Mouse (Mus musculus) heart, adult 11 months (tissue): ENCODE measurements around the gene Lrrc4c.

ENCODE experiments used
- DNase-seq: peaks from one replicate; pipeline ENCODE4 v3.0.0; 2022

The Lrrc4c gene

DNA sequence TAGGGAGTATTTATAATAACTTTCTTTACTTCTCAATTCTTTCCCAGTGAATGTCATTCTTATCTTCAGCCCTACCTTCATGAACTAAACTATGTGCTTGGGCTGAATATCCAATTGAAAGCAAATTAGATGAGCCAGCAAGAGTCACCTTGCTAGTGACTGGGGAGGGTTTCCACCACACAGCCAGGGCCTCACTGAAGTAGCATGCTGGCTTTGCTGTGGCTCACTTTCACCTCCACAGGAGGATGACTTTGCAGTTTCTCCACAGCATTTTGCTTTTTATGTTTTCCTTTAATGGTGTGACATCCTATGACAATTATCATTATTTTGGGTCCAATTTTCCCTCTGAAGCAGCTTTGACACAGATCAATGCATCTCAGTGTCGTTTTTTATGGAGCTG is 1000.0 kb downstream of the Lrrc4c start:
- DNase-seq, result peak; percentile 72

DNA sequence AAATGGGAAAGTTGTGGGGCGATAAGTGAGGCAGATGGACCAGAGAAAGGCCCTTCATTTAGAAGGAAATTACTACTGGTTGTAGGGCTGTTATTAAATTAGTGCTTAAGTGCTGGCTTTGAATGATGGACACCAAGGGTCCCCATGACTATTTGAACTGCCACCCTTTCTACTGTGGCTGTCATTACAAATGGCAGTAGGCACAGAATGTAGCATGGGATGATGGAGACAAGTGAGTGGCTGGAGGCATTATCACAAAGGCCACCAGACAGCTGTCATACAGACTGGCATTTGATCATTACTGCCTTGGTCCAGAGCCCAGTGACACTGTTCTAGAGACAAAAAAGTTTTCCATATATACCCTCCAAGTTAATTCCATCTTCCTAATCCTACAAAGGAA is 1000.6 kb downstream of the Lrrc4c start:
- DNase-seq, result no peak

DNA sequence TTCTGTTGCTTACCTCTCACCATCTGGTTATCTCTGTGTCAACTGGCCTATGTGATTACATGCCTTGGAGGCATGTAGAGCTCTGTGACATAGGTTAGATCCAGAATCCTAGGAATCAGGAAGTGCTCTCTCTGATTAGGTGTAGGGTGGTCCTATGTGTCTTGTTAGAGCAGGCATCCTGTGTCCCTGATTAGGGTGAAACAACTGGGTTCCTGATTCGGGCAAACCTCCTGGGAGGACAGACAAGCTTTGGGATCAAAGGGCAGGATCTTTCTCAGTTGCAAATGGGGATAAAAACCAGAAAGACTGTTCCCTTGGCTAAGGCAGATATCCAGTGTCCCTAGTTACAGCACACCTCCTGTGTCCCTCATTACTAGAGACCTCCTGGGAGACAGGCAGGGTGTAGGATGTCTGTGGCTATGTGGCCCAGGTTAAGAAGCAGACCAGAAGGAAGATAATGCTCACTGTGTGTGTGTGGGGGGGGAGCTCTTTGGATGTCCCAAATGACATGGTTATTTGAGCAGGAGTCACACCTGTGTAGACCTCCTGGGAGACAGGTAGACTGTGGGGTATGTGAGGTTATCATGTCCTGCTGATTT is 1014.2 kb downstream of the Lrrc4c start:
- no peak for DNase-seq

DNA sequence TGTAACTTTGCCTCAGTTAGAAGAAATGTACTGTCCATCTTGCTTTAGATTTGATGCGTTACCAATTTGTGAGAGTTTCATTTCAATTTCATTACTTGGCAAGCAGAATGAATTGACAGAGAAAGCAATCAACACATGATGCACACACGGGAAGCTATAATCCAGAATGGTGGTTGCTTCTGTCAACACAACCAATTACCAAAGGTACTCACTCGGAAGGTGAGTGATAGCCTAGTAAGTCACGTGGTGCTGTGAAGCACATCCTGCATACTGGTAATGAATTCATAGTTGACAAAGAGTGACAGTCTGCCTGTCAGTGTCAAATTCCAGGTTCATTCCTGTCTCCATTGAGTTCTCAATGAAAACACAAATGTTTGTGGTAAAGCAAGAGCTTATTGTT is 1021.7 kb downstream of the Lrrc4c start:
- DNase-seq, result no peak

DNA sequence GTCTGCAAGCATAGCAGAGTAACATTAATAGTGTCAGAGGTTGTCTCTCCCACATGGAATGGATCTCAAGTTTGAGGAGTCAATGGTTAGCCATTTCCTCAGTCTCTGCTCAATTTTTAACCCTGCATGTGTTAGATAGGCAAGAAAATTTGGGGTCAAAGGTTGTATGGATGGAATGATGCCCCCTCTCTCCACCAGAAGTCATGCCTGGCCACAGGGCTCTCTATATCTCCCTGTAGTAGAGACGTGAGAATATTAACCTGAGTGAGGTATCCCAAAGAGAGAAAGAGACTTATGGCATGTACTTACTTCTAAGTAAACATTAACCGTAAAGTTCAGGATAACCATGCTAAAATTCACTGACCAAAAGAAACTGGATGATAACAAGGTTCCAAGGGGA is 1043.3 kb downstream of the Lrrc4c start:
- DNase-seq, result no peak

DNA sequence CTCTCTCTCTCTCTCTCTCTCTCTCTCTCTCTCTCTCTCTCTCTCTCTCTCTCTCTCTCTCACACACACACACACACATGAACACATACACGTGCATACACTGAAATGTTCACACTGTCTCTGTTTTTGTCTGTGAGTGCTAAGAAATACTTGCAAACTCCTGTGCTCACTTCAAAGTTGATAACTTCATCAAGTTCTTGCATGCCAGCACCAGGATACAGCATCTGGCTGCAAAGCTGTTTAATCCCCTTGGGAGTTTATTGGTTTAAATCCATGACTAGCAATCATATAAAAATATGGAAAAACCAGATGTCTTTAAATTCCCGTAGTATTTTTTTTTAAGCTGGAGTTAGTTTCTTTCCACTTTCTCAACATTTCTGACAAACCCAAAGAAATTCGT is 1052.0 kb downstream of the Lrrc4c start:
- no peak for DNase-seq

DNA sequence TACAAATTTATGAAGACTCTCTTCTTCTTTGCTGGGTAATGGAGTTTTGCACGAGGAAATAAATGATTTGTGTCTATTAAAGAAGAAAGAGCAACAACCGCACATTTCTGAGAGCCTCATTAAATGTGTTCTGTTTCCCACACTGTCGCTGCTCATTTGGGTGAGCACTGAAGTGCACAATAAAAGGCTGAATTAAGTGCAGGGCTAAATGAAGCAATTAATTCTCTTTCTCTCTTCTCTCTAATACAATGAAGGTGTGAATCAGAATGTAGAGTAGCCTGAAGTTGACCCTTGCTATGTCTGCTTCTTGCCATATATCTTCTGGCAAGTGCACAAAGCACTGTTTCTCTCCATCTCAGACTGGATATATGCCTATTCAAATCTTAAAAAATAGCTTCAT is 1073.5 kb downstream of the Lrrc4c start:
- DNase-seq, result no peak

DNA sequence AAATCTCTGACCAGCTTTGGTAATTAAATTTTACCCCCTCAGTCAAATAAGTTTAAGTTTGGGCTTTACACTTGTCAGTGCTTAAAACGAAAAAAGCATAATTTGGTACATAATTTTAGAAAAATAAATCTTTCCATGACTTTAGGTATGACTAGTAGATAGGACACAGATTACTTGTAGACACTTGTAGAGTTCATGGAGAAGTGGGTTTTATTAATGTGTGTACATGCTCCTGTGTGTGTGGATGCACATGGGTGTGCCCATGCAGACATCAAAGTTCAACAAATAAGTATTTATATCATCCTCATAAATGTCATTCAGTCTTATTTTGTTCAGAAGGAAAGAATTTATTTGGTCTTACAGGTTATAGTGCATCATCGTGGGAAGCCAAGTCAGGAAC is 1073.9 kb downstream of the Lrrc4c start:
- DNase-seq, result no peak

DNA sequence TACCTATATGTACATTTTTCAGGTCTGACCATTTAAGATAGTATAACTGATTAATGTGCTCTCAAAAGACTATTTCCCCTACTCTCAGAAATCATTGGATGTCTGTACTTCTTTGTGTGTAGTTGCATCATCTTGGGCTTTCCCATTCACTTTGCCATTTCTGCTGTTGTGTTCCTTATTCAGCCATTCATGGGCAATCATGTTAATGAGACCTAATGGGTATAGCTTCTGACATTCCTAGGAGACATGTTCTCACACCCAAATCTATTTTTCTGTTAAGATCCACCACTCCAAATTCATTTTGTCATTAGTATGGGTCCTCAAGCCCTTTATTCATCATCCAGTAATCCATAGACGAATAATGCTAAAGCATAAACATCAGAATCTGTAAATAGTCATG is 1095.1 kb downstream of the Lrrc4c start:
- DNase-seq, result no peak

DNA sequence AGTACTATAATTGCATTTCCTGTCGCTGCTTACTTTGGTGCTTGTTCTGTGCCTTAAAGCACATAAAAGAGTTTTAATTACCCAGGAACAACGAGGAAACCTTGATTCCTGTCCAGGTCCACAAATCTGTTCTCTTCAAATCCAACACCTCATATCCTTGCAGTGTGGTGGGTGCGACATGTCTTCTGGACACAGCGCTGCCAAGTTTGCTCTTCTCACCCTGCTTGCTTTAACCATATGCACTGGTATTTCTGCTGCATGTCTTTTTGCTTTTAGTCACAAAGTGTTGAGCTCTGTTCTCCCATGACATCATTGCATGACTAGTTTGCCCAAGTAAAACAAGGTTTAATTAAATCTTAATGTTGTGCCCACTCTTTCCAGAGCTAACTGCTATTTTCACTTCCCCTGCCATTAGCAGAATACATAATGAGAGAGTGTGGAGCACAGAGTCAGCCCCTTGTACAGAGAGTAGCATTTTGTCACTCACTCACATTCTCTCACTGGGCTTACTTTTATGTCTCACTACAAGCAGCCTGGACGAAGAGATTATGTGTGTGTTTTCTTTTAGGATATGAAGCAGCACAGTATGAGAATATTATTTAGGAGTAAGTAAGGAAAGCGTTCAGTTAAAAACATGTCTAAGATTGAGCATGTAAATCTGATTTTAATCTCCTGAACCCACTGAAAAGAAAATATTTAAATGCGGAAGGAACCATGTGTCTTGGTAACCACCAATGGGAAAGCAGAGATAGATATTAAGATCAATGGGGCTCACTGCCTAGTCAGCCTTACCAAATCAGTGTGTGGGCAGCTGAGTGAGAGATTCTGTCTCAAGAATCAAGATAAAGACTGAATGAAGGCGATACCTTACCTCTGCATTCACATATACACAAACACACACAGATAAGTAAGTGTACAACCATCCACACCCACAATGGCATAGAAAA is 1096.7 kb downstream of the Lrrc4c start:
- no peak for DNase-seq

DNA sequence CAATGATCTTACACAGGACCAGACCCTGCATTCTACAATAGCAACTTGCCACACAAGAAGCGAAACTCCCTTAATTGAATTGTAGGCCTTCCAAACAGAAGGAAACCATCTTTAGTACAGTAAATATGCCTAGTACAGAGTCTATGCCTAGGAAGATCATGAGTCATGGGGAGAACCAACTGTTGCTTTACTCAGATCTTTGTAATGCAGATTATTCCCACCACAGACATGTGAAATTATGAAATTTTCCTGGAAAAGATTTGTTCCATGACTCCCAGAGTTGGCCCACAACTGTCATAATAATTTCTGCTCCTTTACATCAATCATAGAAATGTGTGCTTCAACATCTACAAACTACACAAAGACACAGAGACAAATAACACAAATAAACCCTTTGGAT is 1116.2 kb downstream of the Lrrc4c start:
- no peak for DNase-seq

DNA sequence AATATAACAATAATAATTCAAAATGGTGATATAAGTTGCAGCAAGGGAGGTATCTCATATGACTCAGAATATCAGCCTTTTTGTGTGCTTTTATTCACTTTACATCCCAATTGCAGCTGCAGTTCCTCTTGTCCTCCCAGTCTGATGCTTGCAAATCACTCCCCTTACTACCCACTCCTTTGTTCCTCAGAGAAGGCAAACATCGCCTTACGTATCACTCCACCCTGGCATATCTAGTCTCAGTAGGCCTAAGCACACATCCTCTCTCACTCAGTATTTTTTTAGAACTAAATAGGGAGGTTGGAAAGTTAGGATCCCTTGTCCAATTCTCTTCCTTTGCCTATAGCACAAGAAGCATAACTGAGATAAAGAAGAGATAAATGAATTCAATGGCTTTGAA is 1117.6 kb downstream of the Lrrc4c start:
- DNase-seq, result no peak

DNA sequence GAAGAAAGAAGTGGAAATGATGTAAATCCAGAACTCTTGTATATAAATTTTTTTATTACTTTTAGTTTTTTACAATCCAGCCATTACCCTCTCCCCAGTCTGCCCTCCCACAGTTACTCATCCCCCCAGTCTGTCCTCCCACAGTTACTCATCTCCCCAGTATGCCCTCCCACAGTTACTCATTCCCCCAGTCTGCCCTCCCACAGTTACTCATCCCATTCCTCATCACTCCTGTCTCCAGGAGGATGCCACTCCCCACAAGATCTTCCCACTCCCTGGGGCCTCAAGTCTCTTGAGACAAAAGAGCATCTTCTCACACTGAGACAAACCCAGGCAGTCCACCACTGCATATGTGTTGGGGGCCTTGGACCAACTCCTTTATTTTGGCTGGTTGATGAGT is 1119.8 kb downstream of the Lrrc4c start:
- DNase-seq, result no peak

DNA sequence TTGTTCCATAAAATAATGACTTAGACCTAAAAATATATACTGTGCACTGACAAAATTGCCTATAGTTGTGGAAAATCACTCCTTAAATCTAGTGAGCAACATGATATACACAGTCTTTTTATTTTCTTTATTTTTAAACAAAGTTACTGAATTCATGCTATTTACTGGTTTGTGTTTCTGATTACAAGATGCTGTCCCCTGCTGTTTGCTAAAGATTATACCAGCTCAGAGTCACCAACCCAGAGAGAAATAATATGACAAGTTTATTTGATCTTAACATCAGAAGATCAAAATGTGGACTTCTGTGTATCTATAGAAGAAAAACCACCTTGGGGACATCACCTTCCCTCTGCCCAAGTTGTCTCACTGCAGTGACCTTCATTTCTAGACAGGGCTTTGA is 1145.6 kb downstream of the Lrrc4c start:
- DNase-seq, result no peak

DNA sequence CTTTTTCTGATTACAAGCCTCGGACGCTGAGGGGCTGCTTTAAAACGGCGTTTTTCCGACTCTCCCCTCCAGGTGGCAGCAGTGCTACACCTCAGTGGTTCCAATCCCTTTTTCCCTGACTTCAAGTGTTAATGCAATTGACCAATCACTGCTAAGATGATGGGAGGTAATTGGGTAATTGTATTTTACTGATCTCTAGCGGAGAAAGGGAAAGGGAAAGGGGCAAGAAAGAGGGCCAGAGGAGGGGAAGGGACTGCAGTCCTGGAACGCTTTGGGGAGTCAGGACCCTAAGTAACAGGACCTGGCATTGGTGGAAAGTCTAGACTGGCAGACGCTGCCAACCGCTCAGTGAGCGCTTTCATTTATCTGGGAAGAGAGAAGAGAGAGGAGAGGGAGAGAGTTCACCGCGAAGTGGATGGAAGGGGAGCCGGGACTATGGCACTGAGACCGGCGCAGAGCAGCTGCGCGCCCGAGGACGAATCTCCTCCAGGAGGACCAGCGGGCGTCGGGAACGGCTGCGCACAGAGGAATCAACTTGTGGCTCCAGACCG is 1148.3 kb downstream of the Lrrc4c start:
- DNase-seq, result peak; percentile 96

DNA sequence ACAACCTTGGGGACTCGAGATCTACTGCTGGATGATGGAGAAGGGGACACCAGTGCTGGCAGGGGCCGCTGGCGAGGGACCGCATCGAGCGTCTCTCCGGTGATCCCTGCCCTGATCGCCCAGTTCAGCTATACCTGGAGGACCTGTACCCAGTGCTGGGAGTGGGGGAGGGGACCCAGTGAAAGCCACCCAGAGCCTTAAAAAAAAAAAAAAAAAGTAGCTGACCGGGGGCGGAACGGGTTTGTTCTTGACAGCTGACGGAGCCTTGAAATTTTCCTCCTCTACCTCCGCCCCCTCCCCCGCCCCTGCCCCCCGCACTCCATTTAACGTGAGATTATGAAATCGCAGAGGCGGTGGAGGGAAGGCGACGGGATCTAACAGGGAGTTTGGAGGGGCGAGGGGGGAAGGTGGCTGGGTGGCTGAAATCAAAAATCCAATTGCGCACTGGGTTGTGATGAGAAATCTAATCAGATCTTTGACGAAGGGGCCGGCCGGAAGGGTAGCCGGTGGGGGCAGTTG is 1149.1 kb downstream of the Lrrc4c start:
- no peak for DNase-seq

DNA sequence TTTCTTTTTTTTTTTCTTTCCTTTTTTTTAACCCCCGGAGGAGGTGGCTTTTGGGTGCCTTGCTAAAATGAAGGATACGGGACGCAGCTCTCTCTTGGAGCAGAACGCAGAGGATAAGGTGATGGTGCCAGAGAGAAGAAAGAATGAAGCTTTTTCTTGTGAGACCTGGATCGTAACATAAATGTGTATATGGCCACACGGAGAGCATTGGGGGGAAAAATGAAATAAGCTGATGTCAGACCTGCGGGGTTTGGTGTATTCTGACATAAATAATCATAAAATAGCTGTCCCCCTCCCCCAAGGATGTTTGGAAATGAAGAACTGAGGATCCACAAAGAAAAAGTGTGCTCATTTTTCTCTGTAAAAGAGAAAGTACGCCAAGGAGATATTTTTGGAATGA is 1149.7 kb downstream of the Lrrc4c start:
- no peak for DNase-seq

DNA sequence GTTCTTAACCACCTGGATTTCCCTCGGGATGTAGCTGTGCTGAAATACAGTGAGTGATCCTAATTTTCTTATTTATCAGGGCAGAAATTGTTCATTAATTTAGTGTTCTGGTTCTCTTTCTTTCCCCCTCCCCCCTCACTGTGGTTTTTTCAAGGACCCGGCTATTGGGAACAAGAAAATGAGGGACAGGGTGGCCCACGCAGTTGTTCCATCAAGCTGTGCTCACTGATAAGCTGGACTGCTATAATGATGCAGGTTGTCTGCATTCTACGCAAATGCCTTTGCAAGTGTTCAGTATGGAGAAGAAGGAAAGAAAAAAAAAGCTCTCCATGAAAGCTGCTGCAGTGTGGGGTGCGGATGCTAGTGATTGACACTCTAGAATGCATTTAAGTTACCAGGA is 1150.4 kb downstream of the Lrrc4c start:
- DNase-seq, result no peak

DNA sequence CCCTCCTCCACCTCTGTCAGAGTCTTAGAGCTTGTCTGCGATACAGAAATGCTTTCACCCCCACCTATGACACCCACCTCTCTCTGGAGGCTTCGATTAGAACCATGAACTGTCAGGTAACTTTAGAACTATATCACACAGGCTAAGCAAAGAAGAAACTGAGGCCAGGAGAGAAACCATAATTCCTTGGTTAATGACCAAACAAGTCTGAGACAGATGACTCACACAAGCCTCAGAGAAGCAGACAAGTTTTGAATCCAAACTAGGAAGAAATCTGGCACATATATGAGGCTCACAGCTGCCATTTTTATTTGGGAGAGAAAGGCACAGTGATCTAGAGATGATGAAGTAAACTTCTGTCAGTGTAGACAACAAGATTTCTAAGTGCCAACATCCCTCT is 1151.4 kb downstream of the Lrrc4c start:
- DNase-seq, result no peak

DNA sequence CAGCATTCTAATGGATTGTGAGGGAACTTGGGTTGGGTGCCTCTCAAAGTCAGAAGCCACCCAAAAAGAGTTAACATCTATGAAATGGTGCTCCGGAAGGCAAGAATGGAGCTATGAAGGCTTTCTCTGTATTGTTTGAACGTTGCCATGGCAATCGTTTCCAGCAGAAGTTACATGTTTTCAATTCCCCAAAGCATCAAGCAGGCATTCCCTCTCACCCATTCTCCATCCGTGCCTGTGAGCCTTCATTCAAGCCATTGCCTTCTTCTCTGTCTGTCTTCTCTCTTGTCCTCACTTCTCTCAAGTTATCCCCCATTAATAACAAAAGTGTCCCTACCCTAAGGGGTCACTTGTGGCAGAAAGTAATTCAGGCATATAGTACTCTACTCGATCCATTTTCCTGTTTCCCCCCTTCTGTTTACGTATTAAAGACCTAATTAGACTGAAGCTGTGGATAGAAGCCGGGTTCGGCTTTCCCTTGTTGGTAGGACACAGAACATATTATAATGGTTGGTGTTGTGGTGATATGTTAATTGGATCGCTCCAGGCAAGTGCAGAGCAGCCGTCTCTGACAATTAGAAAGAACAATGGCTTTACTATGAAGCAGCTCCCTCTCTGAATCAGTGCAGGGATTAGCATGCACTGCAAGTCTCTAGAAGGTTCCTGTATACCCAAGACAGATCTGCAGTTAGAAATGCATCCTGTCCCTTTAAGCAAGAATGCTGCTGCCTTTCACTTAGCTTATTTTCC is 1160.4 kb downstream of the Lrrc4c start:
- DNase-seq, result no peak

DNA sequence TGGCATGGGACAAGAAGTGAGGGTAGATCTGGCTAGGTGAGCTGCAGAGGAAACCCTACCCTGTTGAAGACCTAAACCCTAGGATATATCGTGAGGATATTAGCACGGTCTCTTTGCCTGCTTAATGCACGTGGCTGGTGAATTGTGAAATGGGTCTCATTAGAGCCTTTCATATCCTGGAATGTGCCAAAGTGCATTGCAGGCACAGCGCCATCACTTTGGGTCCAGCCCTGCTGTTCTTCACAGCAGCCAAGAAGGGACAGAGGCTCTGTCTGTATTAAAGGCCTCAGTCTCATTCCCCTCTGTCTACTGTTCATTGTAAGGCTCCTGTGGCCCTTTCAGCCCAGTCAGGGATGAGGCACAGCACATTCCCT is 1160.9 kb downstream of the Lrrc4c start:
- DNase-seq, result no peak

DNA sequence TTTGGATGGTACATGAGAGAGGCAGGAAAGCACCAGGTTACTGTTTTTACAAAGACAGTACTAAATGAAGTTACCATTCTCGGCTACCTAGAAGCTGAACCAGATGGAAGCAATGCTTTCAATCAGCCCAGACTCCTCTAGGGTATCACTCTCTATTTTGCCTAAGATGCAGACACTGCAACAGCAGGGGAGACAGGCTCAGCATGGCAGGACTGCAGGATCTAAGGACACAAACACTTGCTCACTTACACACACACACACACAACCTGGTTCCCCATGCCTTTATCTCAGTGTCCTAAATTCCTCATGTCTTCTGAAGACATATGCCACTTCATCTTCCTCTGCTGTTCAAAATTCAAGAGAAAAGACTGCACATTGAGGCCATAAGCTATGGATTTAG is 1167.0 kb downstream of the Lrrc4c start:
- no peak for DNase-seq

DNA sequence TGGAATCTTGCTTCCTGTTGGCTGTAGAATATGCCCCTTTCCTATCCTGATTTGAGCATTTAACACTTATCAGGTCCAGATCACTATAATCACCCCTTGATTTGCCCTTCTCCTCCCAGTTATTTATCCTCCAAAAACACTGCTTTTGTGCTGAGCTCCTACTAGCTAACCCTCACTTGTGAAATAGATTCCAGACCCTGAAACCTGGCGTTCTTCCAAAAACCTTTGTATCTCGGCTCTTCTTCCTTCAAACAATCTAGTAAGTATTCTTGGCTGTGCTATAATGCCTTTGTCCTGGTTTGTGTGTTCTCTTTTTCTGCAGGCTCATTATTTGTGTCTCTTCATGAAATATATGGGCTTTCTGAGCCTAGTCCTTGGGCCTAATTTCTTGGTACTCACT is 1167.6 kb downstream of the Lrrc4c start:
- no peak for DNase-seq
